Mouse (Mus musculus) cortical plate, adult 2 months (tissue): ENCODE measurements at regions not wholly inside any gene's neighbourhood (a gene's known extent, or its start where the extent isn't known, plus 50 kb on each side); places are given as distances from the start of the nearest gene placed in this dataset.

ENCODE experiments used
- CTCF ChIP-seq: fragments of 200-500 bp; IDR thresholded peaks from 2 replicates; pipeline ENCODE4 v1.5.1; 2011; ENCODE audit warnings: mild to moderate bottlenecking, control low read depth, low read length; ENCODE audit not compliant: insufficient read depth; ENCODE audit errors: extremely low read depth
- POLR2A ChIP-seq: fragments of 200-500 bp; IDR thresholded peaks from 2 replicates; pipeline ENCODE4 v1.6.1; 2011; ENCODE audit warnings: mild to moderate bottlenecking, low read length, control low read depth; ENCODE audit not compliant: insufficient read depth; ENCODE audit errors: extremely low read depth

GRCm38 (mm10) chr6:93305176-93305575 is 361.9 kb upstream of the Adamts9 start:
- TF ChIP-seq POLR2A (no peak), CTCF (no peak)
